Mouse (Mus musculus) midbrain, embryonic 14.5 days (tissue): ENCODE data around the gene Rabep2. TPM values are rescaled to one million over a fixed set of nuclear protein-coding genes. Genes with fewer than 3 reads are reported as not detected.

ENCODE experiments used
- ATAC-seq: fragments of 200-750 bp; cut with Nextera tagmentation; 2 replicates; pipeline ENCODE4 v1.8.0; 2017; ENCODE audit warnings: moderate number of reproducible peaks, moderate library complexity; ENCODE audit not compliant: low FRiP score, low TSS enrichment
- DNase-seq: peaks from one replicate; pipeline ENCODE4 v3.0.0-alpha.2; 2015
- H3K27ac ChIP-seq: fragments of 300-500 bp; sonication (generic); replicated peaks from 2 replicates; pipeline ENCODE4 v1.5.1; 2014; ENCODE audit warnings: mild to moderate bottlenecking, low read depth, low read length, moderate library complexity
- H3K27me3 ChIP-seq: fragments of 300-500 bp; sonication (generic); 2 replicates; pipeline ENCODE4 v1.6.1; 2014; ENCODE audit warnings: low read length, control low read depth, mixed read lengths; ENCODE audit not compliant: control insufficient read depth, insufficient read depth
- H3K36me3 ChIP-seq: fragments of 300-500 bp; sonication (generic); 2 replicates; pipeline ENCODE4 v1.6.1; 2014; ENCODE audit warnings: low read length, control low read depth; ENCODE audit not compliant: control insufficient read depth, insufficient read depth
- H3K4me1 ChIP-seq: fragments of 300-500 bp; sonication (generic); 2 replicates; pipeline ENCODE4 v1.6.1; 2014; ENCODE audit warnings: mild to moderate bottlenecking, antibody characterized with exemption, low read length, control low read depth; ENCODE audit not compliant: control insufficient read depth, insufficient read depth
- H3K4me2 ChIP-seq: fragments of 300-500 bp; sonication (generic); 2 replicates; pipeline ENCODE4 v1.6.1; 2014; ENCODE audit warnings: mild to moderate bottlenecking, low read length, moderate library complexity
- H3K4me3 ChIP-seq: fragments of 300-500 bp; sonication (generic); replicated peaks from 2 replicates; pipeline ENCODE4 v1.5.1; 2014; ENCODE audit warnings: low read depth, low read length
- H3K9ac ChIP-seq: fragments of 300-500 bp; sonication (generic); replicated peaks from 2 replicates; pipeline ENCODE4 v1.6.1; 2014; ENCODE audit warnings: mild to moderate bottlenecking, low read length, moderate library complexity
- H3K9me3 ChIP-seq: fragments of 300-500 bp; sonication (generic); 2 replicates; pipeline ENCODE4 v1.6.1; 2016; ENCODE audit warnings: low read length, control low read depth, mixed read lengths; ENCODE audit not compliant: control insufficient read depth
- WGBS: fragments of 180-500 bp; shearing (Covaris S2); extraction: QIAGEN DNeasy Blood & Tissue Kit; methylation state at CpG from one replicate; pipeline ENCODE4 v1.1.7; 2014; 5-methylcytosine and 5-hydroxymethylcytosine counted together
- polyA plus RNA-seq: library from polyadenylated mRNA; unstranded; fragments of >200 nt; fragmentation: Nextera tagmentation; extraction: Ambion mirVana; gene quantifications from 2 replicates; pipeline ENCODE4 v1.2.1, GENCODE M21; 2014

The Rabep2 gene
- polyA plus RNA-seq, 1 experiment from 2014 or later: 22.1 TPM

- ATAC-seq (no peak), DNase-seq (no peak)
- H3K4me2 ChIP-seq: no peak overlapping the region
- no peak overlapping the region for H3K9ac ChIP-seq
- no peaks in the 10 kb centered on the region for H3K9me3 ChIP-seq
- no peak overlapping the region for H3K4me3 ChIP-seq
- WGBS: 95% methylated on average over 10 of the region's 10 CpGs
- H3K4me1 ChIP-seq: no peaks in the 10 kb centered on the region
- H3K36me3 ChIP-seq: peaks cover 47% of the 10 kb centered on the region
- no peaks in the 10 kb centered on the region for H3K27me3 ChIP-seq
- H3K27ac ChIP-seq: no peak overlapping the region
These were observed 15.4 kb downstream of the Rabep2 start for GRCm38 (mm10) chr7:126443997-126444396.

- WGBS: 94% methylated on average over 9 of the region's 9 CpGs
- ATAC-seq: no peak
These were observed 16.0 kb downstream of the Rabep2 start for GRCm38 (mm10) chr7:126444536-126444935.

GRCm38 (mm10) chr7:126445104-126445815 is 16.7 kb downstream of the Rabep2 start:
- no peak for ATAC-seq
- no peaks in the 10 kb centered on the region for H3K9me3 ChIP-seq

More at GRCm38 (mm10) chr7:126444536-126444935, 16.0 kb downstream of the Rabep2 start:
- Histone ChIP-seq H3K9me3 (no peaks in the 10 kb centered on the region), H3K27ac (no peak overlapping the region), H3K36me3 (peaks cover 47% of the 10 kb centered on the region), H3K4me3 (no peak overlapping the region), H3K4me1 (no peaks in the 10 kb centered on the region), H3K27me3 (no peaks in the 10 kb centered on the region), H3K9ac (no peak overlapping the region), H3K4me2 (no peak overlapping the region)
- DNase-seq: no peak

GRCm38 (mm10) chr7:126446217-126446616 is 17.7 kb downstream of the Rabep2 start:
- no peak overlapping the region for H3K4me2 ChIP-seq
- no peak overlapping the region for H3K4me3 ChIP-seq
- DNase-seq (no peak), ATAC-seq (no peak)
- H3K9ac ChIP-seq: no peak overlapping the region
- WGBS: 92% methylated on average over 21 of the region's 21 CpGs
- H3K27me3 ChIP-seq: no peaks in the 10 kb centered on the region
- no peak overlapping the region for H3K27ac ChIP-seq
- no peaks in the 10 kb centered on the region for H3K9me3 ChIP-seq
- no peaks in the 10 kb centered on the region for H3K4me1 ChIP-seq
- H3K36me3 ChIP-seq: peaks cover 45% of the 10 kb centered on the region

More at GRCm38 (mm10) chr7:126445104-126445815, 16.7 kb downstream of the Rabep2 start:
- Histone ChIP-seq H3K36me3 (peaks cover 47% of the 10 kb centered on the region), H3K9ac (no peak overlapping the region), H3K4me1 (no peaks in the 10 kb centered on the region), H3K4me3 (no peak overlapping the region), H3K4me2 (no peak overlapping the region), H3K27ac (no peak overlapping the region), H3K27me3 (no peaks in the 10 kb centered on the region)
- WGBS: 91% methylated on average over 15 of the region's 15 CpGs
- DNase-seq: no peak

- ATAC-seq: no peak
- WGBS: 91% methylated on average over 19 of the region's 19 CpGs
- peaks cover 35% of the 10 kb centered on the region for H3K36me3 ChIP-seq
These were observed 19.9 kb downstream of the Rabep2 start for GRCm38 (mm10) chr7:126448481-126448880.

GRCm38 (mm10) chr7:126449991-126450390 is 21.4 kb downstream of the Rabep2 start:
- WGBS: 93% methylated on average over 18 of the region's 18 CpGs
- no peak for ATAC-seq
- H3K9ac ChIP-seq: no peak overlapping the region

More at GRCm38 (mm10) chr7:126448481-126448880, 19.9 kb downstream of the Rabep2 start:
- Histone ChIP-seq H3K9me3 (no peaks in the 10 kb centered on the region), H3K27ac (no peak overlapping the region), H3K27me3 (no peaks in the 10 kb centered on the region), H3K4me1 (no peaks in the 10 kb centered on the region), H3K4me2 (no peak overlapping the region), H3K9ac (no peak overlapping the region), H3K4me3 (no peak overlapping the region)
- no peak for DNase-seq

GRCm38 (mm10) chr7:126450641-126451040 is 22.1 kb downstream of the Rabep2 start:
- Histone ChIP-seq H3K9me3 (no peaks in the 10 kb centered on the region), H3K4me3 (no peak overlapping the region), H3K36me3 (peaks cover 16% of the 10 kb centered on the region), H3K27ac (no peak overlapping the region), H3K4me1 (no peaks in the 10 kb centered on the region), H3K4me2 (no peak overlapping the region), H3K27me3 (no peaks in the 10 kb centered on the region), H3K9ac (no peak overlapping the region)
- 90% methylated on average over 6 of the region's 6 CpGs for WGBS
- ATAC-seq (no peak), DNase-seq (no peak)

More at GRCm38 (mm10) chr7:126449991-126450390, 21.4 kb downstream of the Rabep2 start:
- Histone ChIP-seq H3K4me1 (no peaks in the 10 kb centered on the region), H3K9me3 (no peaks in the 10 kb centered on the region), H3K4me3 (no peak overlapping the region), H3K36me3 (peaks cover 22% of the 10 kb centered on the region), H3K27ac (no peak overlapping the region), H3K27me3 (no peaks in the 10 kb centered on the region), H3K4me2 (no peak overlapping the region)
- DNase-seq: no peak

GRCm38 (mm10) chr7:126452244-126452643 is 23.7 kb downstream of the Rabep2 start:
- no peak for DNase-seq

GRCm38 (mm10) chr7:126453861-126454260 is 25.3 kb downstream of the Rabep2 start:
- 83% methylated on average over 7 of the region's 7 CpGs for whole genome bisulfite sequencing
- ATAC-seq: no peak
- H3K27ac ChIP-seq: no peak overlapping the region

More at GRCm38 (mm10) chr7:126452244-126452643, 23.7 kb downstream of the Rabep2 start:
- Histone ChIP-seq H3K9ac (no peak overlapping the region), H3K4me3 (no peak overlapping the region), H3K9me3 (no peaks in the 10 kb centered on the region), H3K4me1 (no peaks in the 10 kb centered on the region), H3K4me2 (no peak overlapping the region), H3K27ac (no peak overlapping the region), H3K27me3 (no peaks in the 10 kb centered on the region), H3K36me3 (0 out of 2 replicates have a peak, but pooled peaks cover under 1% of the 10 kb centered on the region)
- ATAC-seq: no peak
- WGBS: 90% methylated on average over 3 of the region's 3 CpGs

More at GRCm38 (mm10) chr7:126453861-126454260, 25.3 kb downstream of the Rabep2 start:
- H3K4me1 ChIP-seq: no peaks in the 10 kb centered on the region
- no peak overlapping the region for H3K4me3 ChIP-seq
- H3K9ac ChIP-seq: no peak overlapping the region
- H3K4me2 ChIP-seq: no peak overlapping the region
- no peaks in the 10 kb centered on the region for H3K9me3 ChIP-seq
- no peaks in the 10 kb centered on the region for H3K27me3 ChIP-seq
- H3K36me3 ChIP-seq: no peaks in the 10 kb centered on the region
- DNase-seq: no peak
